Mouse (Mus musculus): Measurements from ENCODE around the gene Olfr124. TPM values are rescaled to one million over a fixed set of nuclear protein-coding genes. Genes with fewer than 3 reads are reported as not detected.

Gene Olfr124
- total RNA-seq (2021) = not detected
- long read RNA-seq, experiment 1 = 0 reads
- long read RNA-seq, experiment 2 = 0 reads

- DNase-seq (ENCODE audit: low spot score in 2 of 2) = no peak
Measured at GRCm38 (mm10) chr17:37799588-37799987, at the start of gene Olfr124. Gene Olfr124 (plus strand): TSS chr17:37799888.

- DNase-seq (ENCODE audit: low spot score in 2 of 2) = no peak
Measured at GRCm38 (mm10) chr17:37768307-37768706, 31.4 kb upstream of the Olfr124 start, which contains the start of gene Olfr122. Gene Olfr122 (plus strand): TSS chr17:37768607.

GRCm38 (mm10) chr17:37793229-37793628 lies 6.5 kb upstream of the Olfr124 start, which contains the start of gene Olfr123:
Gene Olfr123 (plus strand): TSS chr17:37793529.
- DNase-seq (ENCODE audit: low spot score in 2 of 2) = no peak

- DNase-seq (ENCODE audit: low spot score in 2 of 2) = no peak
Measured at GRCm38 (mm10) chr17:37832649-37833048, 33.0 kb downstream of the Olfr124 start, which contains the start of gene Olfr125. Gene Olfr125 (plus strand): TSS chr17:37832949.

- no peak for DNase-seq (ENCODE audit: low spot score in 2 of 2)
Measured at GRCm38 (mm10) chr17:37847183-37847582, 47.5 kb downstream of the Olfr124 start, which contains the start of gene Olfr126. Gene Olfr126 (plus strand): TSS chr17:37847483.

Other genes with a start within 250 kb of the Olfr124 start
- gene Olfr112, start 230.4 kb upstream of the Olfr124 start, total RNA-seq (2021) = not detected
- not detected for gene Olfr113, start 222.2 kb upstream of the Olfr124 start, total RNA-seq (2021)
- not detected for gene Olfr114, start 207.1 kb upstream of the Olfr124 start, total RNA-seq (2021)
- not detected for gene Olfr115, start 172.8 kb upstream of the Olfr124 start, total RNA-seq (2021)
- not detected for gene Olfr116, start 172.7 kb upstream of the Olfr124 start, total RNA-seq (2021)
- not detected for gene Olfr117, start 136.1 kb upstream of the Olfr124 start, total RNA-seq (2021)
- gene Olfr118, start 132.9 kb upstream of the Olfr124 start, total RNA-seq (2021) = not detected
- gene Olfr119, start 103.3 kb upstream of the Olfr124 start, total RNA-seq (2021) = not detected
- gene Olfr120, start 78.1 kb upstream of the Olfr124 start, total RNA-seq (2021) = not detected
- not detected for gene Olfr121, start 51.0 kb upstream of the Olfr124 start, total RNA-seq (2021)
- not detected for gene Olfr122, start 31.3 kb upstream of the Olfr124 start, total RNA-seq (2021)
- gene Olfr123, start 6.4 kb upstream of the Olfr124 start, total RNA-seq (2021) = not detected
- not detected for gene Olfr125, start 33.1 kb downstream of the Olfr124 start, total RNA-seq (2021)
- not detected for gene Olfr126, start 47.6 kb downstream of the Olfr124 start, total RNA-seq (2021)
- gene Olfr127, start 100.5 kb downstream of the Olfr124 start, total RNA-seq (2021) = not detected
- not detected for gene Olfr128, start 120.7 kb downstream of the Olfr124 start, total RNA-seq (2021)
- gene Olfr761, start 153.2 kb downstream of the Olfr124 start, total RNA-seq (2021) = not detected